Mouse (Mus musculus): ENCODE measurements at regions not wholly inside any gene's neighbourhood (a gene's known extent, or its start where the extent isn't known, plus 50 kb on each side); places are given as distances from the start of the nearest gene placed in this dataset.
"Not testable (repeated sequence)": the region's sequence is repeated elsewhere in the genome, so short reads cannot be mapped to it uniquely, and the experiment has no call there.

DNA sequence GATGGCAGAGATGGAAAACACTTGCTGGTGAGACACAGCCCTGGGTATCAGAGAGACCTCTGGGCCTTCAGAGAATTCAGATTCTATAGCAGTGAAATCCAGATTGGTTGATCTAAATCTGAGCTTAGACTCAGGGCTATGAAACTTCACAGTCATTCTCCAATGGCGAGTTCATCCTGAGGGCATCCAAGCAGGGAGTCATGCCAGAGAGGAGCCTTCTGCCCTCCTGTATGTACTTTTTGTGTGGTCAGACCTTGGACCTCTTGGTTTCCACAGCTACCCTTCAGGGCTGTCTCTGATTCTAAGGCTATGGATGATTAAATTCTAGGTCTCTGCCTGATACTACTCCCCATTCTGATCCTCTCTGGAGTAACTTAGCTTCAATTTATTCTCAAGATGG lies 122.0 kb upstream of the Mettl15 start:
- DNase-seq (ENCODE audit: extremely low read depth, insufficient read length, low spot score), result peak; percentile 9

DNA sequence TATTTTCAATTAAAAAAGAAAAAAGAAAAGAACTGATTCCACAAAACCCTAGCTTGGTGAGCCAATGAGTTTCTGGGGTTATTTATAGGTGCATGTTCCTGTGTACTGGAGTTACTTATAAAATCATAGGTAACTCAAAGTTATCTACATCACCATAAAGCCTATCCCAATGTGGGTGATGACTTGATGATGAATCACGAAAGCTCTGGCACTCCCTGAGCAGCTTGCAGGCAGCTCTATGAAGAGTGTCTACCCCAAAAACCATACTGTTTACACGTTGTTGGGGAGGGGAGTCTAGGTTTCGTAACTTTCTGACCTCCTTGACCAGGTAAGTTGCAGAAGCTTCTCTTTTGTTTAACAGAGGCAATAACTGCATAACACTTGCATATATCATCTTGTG lies 123.7 kb upstream of the Mettl15 start:
- DNase-seq (ENCODE audit: extremely low read depth, insufficient read length, low spot score), result peak; percentile 7

DNA sequence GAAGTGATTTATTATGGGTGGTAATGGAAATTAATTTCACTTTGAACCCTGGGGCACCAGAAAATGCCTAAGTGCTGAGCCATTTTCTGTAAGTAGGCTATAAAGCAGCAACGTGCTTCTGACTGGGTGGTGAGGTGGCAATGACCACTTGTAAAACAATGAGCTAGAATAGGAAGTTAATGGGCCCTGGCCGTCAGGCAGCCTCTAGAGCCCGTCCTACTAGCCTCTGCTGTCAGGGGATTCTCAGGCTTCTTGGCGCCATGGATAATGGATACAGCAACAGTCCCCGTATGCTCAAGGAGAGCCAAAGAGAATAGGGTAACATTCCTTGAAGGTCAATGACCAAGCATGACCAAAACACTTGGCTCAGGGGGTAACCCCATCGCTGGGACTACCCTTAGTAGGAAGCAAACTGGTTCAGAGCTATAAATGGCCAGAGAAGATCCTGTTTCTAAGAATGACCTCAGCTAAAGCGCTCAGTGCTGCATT lies 126.1 kb upstream of the Mettl15 start:
- peak; percentile 71 for DNase-seq (ENCODE audit: extremely low read depth, insufficient read length, low spot score)

DNA sequence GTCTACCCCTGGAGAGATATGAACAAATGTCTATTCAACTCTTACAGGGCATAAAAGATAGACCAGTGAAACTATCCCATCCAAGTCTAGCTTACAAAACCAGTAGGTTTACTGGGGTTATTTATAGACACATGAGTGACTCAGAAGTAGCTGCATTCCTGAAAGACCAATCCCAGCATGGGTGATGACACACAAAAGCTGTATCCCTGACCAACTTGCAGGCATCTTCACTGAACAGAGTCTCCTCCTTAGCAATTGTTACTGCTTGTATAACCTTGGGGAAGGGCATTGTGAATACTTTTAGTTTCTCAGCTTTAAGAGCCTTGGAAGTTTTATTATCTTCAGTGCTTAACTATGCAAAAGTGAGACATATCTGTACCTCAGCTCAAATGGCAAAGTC lies 139.6 kb upstream of the Mettl15 start:
- DNase-seq (ENCODE audit: extremely low read depth, insufficient read length, low spot score), result peak; percentile 50

DNA sequence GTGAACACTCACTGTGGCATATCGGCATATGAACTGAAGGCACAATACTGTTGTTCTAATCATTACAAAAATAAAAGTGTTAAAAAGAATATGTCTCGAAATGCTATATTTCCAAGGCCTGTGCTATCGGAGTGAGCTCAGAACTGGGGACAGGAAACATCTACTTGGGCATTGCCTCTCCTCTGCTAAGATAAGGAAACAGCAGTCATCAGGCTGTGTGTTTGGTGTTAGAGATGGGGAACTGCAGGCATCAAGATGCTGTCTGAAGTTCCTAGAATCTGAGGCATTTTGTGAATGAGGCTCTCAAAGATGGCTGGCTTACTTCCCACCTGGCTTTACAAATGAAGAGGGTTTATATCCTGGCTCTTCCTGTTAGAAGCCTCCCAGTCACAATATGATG lies 150.6 kb upstream of the Mettl15 start:
- no peak for DNase-seq (ENCODE audit: extremely low read depth, insufficient read length, low spot score)

DNA sequence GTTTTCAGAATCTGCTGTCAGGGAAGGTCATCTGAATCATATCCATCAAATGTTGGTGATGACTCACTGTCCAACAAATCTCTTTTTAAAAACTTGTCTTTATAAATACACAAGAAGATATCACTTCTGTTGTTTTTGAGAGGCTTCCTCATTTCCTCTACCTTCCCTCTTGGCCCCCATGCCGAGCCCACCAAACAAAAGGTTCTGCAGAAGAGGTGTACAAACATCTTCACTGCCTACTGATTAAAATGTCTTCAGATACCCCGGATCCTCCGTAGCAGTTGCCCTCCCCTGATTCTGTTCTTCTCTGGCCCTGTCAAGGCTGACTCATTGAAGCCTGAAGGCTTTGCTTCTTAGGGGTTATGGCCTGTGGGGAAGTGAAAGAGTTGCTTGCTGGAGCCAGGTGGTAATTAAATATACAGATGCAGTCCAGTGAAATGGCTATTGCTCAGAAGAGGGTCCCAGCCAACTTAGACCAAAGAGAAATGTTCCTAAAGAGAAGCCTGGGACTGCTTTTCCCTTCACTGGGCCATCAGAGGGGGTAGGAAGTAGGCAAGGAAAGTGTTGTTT lies 162.1 kb upstream of the Mettl15 start:
- peak; percentile 47 for DNase-seq (ENCODE audit: extremely low read depth, insufficient read length, low spot score)

DNA sequence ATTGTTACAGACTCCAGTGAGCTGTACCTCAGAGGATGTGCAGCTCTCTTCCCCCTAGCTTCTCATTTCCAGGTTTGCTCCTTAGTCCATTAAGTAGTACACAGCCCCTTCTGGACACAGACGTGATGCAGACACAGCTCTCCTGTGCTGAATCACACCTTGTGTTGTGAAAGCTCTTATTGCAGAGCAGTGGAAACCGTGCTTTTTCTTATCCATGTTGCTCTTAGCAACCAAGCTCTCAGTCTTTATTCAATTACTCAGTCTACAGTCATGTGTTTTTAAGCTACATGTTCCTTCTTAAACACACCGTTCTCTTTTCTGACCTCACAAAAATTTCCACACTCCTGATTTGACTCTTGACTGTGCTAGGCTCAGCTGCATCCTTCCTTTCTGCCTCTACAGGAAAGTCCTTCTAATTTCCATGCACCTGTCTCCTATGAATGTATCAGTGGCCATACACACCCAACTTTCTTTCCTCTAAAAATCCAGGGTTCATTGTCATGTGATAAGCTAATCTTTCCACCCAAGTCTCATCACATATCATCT lies 163.0 kb upstream of the Mettl15 start:
- peak; percentile 22 for DNase-seq (ENCODE audit: extremely low read depth, insufficient read length, low spot score)

DNA sequence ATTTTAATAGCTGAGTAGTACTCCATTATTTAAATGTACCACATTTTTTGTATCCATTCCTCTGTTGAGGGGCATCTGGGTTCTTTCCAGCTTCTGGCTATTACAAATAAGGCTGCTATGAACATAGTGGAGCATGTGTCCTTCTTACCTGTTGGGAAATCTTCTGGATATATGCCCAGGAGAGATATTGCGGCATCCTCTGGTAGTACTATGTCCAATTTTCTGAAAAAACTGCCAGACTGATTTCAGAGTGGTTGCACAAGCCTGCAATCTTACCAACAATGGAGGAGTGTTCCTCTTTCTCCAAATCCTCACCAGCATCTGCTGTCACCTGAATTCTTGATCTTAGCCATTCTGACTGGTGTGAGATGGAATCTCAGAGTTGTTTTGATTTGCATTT lies 181.7 kb upstream of the Mettl15 start:
- DNase-seq (ENCODE audit: extremely low read depth, insufficient read length, low spot score), result not testable (repeated sequence)

DNA sequence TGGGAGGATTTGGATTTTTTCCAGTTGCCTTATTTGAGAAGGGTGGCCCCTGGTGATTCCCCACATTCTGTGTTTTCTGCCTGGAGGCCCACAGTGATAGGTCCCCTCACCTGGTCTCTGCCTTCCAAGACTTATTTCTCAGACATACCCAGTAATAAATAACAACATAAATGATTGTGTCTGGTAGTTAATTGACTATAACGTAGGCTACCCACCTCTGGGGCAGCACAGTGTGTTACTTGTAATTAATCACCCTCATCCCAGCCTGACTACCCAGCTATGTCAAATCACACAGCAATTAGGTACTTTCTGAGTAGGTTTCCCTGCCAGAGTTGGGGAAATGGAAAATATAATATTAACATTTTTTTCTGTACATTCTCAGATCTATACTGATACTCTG lies 190.2 kb upstream of the Bdnf start:
- DNase-seq (ENCODE audit: extremely low read depth, insufficient read length, low spot score), result no peak

DNA sequence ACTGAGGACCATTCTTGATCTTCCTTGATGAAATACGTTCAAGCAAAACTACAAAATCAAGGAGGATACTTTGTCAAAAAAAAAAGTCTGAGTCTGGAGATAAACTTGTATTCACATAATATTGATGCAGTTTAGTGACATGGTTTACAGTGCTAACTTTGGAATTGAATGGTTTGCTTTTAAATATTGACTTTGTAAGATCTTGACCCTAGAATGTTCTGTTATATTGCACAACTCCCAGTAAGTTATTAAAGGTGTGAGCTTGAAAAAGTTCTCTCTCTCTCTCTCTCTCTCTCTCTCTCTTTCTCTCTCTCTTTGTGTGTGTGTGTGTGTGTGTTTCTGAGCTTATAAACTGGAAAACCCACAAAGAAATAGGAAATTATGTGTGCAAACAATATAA lies 186.9 kb upstream of the Bdnf start:
- DNase-seq (ENCODE audit: extremely low read depth, insufficient read length, low spot score), result no peak

DNA sequence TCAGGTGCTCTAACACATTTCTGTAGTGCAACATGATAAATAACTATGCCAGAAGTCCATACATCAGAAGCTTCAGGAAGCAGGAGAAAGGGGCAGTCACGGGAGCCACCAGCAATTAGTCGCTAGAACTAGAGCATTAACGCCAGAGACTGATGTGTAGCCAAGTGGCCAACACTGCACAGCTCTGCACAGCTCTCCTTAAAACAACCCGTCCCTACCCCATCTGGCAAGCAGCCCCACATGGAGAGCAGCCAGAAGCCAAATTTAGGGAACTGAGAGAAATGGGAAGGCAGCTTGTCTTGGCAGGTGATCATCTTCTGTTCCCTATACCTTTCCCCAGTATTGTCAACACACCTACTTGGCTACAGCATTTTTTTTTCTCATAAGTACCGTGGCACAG lies 172.3 kb upstream of the Bdnf start:
- DNase-seq (ENCODE audit: extremely low read depth, insufficient read length, low spot score), result no peak

DNA sequence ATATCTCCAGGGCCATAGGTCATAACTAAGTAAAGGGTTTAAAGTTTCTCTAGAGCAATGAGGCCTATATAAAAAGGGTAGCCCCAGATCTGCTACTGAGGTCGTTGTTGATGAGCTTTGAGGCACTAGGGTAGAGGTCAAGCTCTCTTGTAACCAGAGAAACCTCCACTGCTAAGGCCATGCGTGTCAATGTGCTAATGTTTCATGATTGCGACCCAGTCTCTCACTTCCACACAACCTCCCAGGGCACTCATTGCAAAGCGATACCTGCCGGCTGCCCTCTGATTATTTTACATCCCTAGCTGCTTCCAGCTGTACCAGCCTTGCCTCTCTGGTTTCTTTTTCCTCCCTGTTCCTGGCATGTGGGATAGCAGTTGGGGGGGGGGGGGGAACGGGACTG lies 169.6 kb upstream of the Bdnf start:
- no peak for DNase-seq (ENCODE audit: extremely low read depth, insufficient read length, low spot score)

DNA sequence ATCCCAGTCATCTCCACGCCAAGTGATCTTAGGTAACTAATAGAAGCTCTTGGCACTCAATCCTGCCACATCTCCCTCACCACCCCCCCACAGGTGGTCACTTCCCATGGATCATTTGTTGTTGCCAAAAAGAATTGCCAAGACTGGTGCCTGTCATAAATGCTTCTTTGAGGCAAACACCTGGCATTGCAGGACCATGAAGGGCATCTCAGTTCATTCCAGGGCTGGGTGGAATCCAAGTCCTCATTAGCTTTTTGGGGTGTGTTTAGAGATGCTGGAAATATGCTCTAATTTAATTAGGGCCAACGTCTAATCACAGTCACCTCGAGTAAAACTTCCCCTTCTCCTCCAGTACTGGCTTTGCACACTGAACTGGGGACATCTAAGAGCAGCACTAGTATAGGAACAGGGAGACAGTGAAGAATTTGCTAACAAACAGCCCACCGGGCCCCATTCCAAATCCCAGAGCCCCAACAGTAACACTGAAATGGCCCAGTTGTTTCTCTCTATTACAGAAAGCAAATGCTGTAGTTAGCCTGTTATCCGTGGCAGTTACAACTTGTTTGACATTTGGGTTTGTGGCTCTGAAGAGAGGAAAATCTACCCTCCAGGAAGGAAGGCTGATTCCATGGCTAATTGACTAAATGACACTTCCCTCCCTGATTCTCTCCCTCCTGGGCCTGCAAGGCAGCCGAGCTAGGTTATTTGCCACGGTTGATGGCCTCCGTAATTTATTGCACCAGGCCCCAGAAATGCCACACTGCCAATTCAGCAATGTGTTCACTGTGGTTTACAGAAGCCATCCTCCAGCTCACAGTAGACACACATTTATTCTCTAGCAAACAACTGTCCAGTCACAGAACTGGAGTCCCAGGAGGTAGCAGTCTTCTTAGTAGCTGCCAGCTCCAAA lies 164.2 kb upstream of the Bdnf start:
- DNase-seq (ENCODE audit: extremely low read depth, insufficient read length, low spot score), result no peak

DNA sequence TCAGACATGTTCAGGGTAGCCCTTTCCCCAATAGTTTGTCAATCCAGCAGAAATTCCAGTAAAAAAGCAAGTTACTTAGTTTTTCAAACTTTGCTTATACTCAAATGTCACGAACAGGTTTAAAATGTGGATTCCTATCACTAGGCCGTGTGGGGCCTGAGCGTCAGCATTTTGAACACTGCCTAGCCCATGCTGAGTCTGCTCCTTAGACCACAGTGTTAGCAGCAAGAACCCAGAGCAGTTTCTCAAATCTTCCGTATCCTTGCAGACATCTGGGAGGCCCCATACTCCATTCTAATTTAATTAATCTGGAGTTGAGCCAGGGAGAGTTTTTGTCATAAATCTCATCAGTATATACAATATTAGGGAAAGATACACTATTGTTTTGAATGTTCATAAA lies 163.4 kb upstream of the Bdnf start:
- DNase-seq (ENCODE audit: extremely low read depth, insufficient read length, low spot score), result no peak

DNA sequence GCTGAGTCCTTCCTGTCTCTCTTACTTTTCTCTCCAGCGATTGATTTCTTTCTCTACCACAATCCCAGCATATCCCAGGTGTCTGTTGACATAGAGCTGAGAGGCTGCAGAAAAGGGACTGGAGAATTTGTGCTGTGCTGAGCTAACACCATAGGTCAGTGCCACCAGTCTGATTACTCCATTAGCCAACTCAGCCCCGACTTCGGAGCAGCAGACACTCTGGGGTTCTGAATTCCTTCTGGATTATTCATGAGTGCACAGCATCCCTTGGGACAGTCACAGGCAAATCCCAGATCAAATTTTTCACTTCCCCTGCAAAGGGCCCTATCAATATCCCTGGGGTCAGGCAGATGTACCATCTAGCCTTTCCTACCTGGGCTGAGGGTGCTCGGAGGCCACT lies 155.2 kb upstream of the Bdnf start:
- peak; percentile 29 for DNase-seq (ENCODE audit: extremely low read depth, insufficient read length, low spot score)

DNA sequence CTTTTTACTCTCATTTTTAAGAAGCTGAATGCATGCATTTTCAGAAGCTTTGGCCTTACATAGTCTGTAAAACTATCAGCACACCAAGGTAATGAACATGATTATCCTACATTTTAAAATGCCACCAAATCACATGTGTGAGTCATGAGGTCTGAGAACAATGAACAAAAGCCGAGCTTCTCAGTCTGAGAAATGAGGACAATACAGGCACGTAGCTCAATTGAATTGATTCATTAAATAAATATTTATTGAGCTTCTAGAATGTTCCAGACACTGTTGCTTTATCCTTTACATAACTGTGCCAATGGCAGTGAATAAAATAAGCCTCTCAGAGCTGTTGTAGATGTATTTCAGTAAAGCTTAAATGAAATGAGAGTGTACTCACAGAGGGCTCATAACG lies 154.0 kb upstream of the Bdnf start:
- no peak for DNase-seq (ENCODE audit: extremely low read depth, insufficient read length, low spot score)

DNA sequence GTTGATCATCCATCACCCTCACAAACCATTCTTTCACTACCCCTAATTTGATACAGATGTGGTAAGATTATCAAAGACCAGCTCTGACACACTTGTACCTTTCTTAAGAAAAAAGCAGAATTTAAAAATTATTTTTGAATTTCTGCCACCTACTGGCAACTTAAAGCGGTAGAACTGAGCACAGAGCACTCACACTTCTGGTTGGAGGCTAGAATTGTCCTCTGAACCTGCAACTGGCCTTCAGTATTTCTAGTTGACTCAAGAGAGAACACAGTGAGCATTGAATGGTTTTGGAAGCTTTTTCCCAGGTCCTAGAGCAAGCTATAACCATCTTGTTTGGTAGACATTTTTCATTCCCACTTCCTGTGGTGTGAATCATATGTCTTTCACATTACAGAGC lies 135.0 kb upstream of the Bdnf start:
- no peak for DNase-seq (ENCODE audit: extremely low read depth, insufficient read length, low spot score)

DNA sequence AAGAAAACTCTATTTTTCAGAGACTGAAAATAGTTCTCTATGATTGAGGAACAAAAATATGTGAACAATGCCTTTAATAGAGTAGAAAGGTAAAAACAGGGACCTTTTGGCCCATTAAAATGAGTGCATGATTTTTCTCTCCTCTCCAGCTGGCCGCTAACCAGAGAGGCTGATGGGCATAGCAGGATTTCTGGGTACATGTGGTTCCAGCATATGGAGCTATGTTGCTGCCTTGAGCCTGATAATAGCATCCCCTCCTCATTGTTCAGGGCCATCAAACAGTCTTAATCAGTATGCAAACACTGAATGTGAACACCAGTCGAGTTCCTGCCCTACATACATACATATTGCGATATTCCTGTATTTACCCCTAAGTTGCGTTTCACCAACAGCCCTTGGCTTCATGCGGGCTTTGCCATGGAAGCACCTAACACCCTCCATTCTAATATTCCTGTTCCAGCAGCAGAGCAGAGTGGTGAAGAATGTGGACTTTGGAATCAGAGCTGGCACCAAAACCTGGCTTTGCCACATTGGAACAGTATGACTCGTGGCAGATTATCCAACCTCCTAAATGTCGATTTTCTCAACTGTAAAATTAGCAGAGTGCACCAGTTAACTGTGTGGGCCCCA lies 127.9 kb upstream of the Bdnf start:
- no peak for DNase-seq (ENCODE audit: extremely low read depth, insufficient read length, low spot score)

DNA sequence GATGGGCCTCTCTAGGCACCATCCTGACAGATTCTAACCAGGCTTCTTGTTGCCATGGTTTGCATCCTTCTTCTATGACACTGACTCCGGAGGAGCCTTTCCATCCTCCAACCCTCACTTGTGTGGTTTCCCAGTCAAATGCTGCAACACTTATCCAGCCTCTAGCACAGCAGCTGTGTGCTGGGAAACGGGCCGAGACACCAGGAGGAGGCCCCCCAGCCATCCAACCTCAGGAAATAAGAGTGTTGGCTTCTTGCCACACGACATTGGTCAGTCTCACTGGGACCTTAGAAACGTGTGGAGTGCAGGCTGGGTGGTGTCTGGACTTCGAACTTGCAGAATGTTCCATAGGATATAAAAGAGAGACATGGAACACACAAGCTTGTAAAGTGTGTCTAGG lies 119.9 kb upstream of the Bdnf start:
- DNase-seq (ENCODE audit: extremely low read depth, insufficient read length, low spot score), result no peak

DNA sequence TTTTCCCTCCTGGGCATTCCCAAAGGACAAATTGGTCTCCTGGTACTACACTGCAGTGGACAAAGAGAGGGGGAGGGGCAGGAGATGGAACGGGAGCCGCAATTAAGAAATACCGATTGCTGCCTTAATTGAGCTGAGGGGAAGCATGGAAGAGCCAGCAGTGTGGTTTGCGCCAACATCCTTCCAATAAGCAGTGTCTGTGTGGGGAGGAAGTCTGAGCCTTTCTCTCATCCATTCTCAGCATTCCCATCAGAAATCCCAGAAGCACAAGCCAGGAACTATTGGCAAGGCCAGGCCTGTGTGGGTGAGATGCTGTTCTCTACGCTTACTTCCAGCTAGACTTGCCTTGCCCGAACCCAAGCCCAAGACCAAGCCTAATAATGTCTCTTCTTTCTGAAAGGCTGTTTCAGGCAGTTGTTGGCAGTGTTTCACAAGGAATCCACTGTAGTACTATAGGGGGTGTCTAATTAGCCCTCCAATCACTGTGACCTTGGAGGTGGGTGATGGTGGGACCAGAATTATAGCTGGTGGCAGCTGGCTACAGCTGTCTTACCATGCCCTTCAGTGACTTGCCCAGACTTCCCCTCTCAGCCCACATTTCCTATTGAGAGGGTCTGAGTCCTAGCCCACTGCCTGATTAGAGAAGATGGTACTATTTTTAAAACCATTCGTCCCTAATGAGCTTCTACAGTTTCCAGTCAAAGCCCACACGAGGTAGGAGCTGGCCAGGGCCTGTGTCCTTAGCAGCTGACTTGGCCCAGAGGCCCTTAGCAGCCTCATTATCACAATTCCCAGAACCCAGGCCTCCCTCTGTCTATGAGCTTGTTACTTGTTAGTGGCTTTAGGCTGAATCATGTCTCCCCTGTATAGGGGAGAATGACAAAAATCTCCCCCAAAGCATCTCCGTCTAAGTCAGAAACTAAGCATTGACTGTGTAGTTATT lies 115.1 kb upstream of the Bdnf start:
- no peak for DNase-seq (ENCODE audit: extremely low read depth, insufficient read length, low spot score)

Data from 3134 (cell line).